Mouse (Mus musculus) cerebellum, adult 2 months (tissue): ENCODE measurements around the gene Nbl1.

Experiments
- CTCF ChIP-seq: fragments of 200-500 bp; IDR thresholded peaks from 2 replicates; pipeline ENCODE4 v1.5.1; 2011; ENCODE audit warnings: low read depth, mild to moderate bottlenecking, control low read depth, low read length, moderate library complexity, borderline replicate concordance; ENCODE audit not compliant: insufficient read depth
- POLR2A ChIP-seq: fragments of 200-500 bp; IDR thresholded peaks from 2 replicates; pipeline ENCODE4 v1.6.1; 2011; ENCODE audit warnings: low read length, control low read depth, borderline replicate concordance; ENCODE audit not compliant: insufficient read depth

- TF ChIP-seq POLR2A (no peak), CTCF (no peak)
These were observed 28.0 kb downstream of the Nbl1 start for GRCm38 (mm10) chr4:139064831-139065230.
